8 mouse cellular contexts compared by ENCODE assay signal in the genomic region with DNA sequence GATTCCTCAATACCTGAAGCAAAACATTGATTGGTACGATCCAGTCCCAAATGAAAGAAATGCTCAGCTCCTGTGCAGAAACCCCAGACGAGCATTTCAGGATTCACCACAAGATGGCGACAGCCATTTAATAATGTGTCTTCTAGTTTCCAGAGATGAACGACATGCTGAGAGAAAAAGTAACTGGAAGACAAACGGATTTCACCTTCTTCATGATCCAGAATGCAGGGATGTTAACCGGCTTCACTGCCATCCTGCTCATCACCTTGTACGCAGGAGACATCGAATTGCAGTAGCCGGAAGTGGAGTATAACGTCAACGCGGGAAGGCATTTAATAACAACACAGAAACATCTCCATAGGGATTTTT.
DNase-seq lines count a peak whose midpoint lies in the region; ATAC-seq lines count a peak whose summit lies in the region.
"Had no signal": no experiment of that assay in that cellular context is flagged by ENCODE, and none has a peak within 500 bp of the region (broad histone marks: within the 10 kb centered on the region; RNA-seq: fewer than 3 reads in every experiment).

No protein-coding gene starts in this region.

- H3K4me2 ChIP-seq in hindbrain, embryonic 13.5 days = no peak overlapping the region

- H3K9ac ChIP-seq in hindbrain, embryonic 13.5 days = no peak overlapping the region

- ATAC-seq in hindbrain, embryonic 13.5 days (ENCODE audit: low FRiP score) = peak; percentile 46; the same call in 1 of the 2 replicates

- 43% methylated on average over 12 of the region's 12 CpGs for WGBS in forebrain, embryonic 10.5 days
- 36% methylated on average over 12 of the region's 12 CpGs for WGBS in hindbrain, embryonic 13.5 days
- 49% methylated on average over 12 of the region's 12 CpGs for WGBS in midbrain, embryonic 10.5 days

- H3K4me1 ChIP-seq in forebrain, embryonic 10.5 days = peaks cover 13% of the 10 kb centered on the region
- H3K4me1 ChIP-seq in hindbrain, embryonic 13.5 days (replicated peaks) = peaks cover 9% of the 10 kb centered on the region
- peaks cover 4% of the 10 kb centered on the region for H3K4me1 ChIP-seq in midbrain, embryonic 10.5 days

- H3K27me3 ChIP-seq in forebrain, embryonic 10.5 days (ENCODE audit: poor library complexity, severe bottlenecking) = no peaks in the 10 kb centered on the region
- H3K27me3 ChIP-seq in hindbrain, embryonic 13.5 days = no peaks in the 10 kb centered on the region
- H3K27me3 ChIP-seq in midbrain, embryonic 10.5 days (ENCODE audit: low read depth, poor library complexity, severe bottlenecking) = no peaks in the 10 kb centered on the region
- H3K27me3 ChIP-seq: megakaryocyte, embryonic 14.5 days had no signal

- peak; percentile 68 for DNase-seq in Muller cell, postnatal 12 days (ENCODE audit: inconsistent ontology term)
- DNase-seq in brain, adult 2 months (ENCODE audit: low read depth, low spot score) = peak; percentile 93
- DNase-seq in forebrain, embryonic 10.5 days (ENCODE audit: extremely low spot score, low spot score) = peak; percentile 54
- peak; percentile 65 to 88 for DNase-seq in layer of hippocampus, postnatal 25 days (ENCODE audit: extremely low spot score in 1 of 2, low spot score in 1 of 2)
- peak; percentile 63 for DNase-seq in midbrain, embryonic 10.5 days (ENCODE audit: low spot score)
- DNase-seq in right cerebral cortex, postnatal 4 days = peak; percentile 84

- H3K9me3 ChIP-seq in forebrain, embryonic 10.5 days = no peaks in the 10 kb centered on the region
- H3K9me3 ChIP-seq in hindbrain, embryonic 13.5 days = no peaks in the 10 kb centered on the region
- H3K9me3 ChIP-seq in midbrain, embryonic 10.5 days (replicated peaks) = no peaks in the 10 kb centered on the region
- H3K9me3 ChIP-seq: megakaryocyte, embryonic 14.5 days had no signal

- H3K4me3 ChIP-seq in forebrain, embryonic 10.5 days = no peak overlapping the region
- no peak overlapping the region for H3K4me3 ChIP-seq in hindbrain, embryonic 13.5 days
- no peak overlapping the region for H3K4me3 ChIP-seq in midbrain, embryonic 10.5 days
- H3K4me3 ChIP-seq: megakaryocyte, embryonic 14.5 days had no signal

- no peaks in the 10 kb centered on the region for H3K36me3 ChIP-seq in forebrain, embryonic 10.5 days (replicated peaks)
- no peaks in the 10 kb centered on the region for H3K36me3 ChIP-seq in hindbrain, embryonic 13.5 days
- H3K36me3 ChIP-seq in midbrain, embryonic 10.5 days = no peaks in the 10 kb centered on the region

- no peak overlapping the region for H3K27ac ChIP-seq in forebrain, embryonic 10.5 days
- no peak overlapping the region for H3K27ac ChIP-seq in hindbrain, embryonic 13.5 days
- H3K27ac ChIP-seq in midbrain, embryonic 10.5 days (replicated peaks) = no peak overlapping the region
